Mouse (Mus musculus): Measurements from ENCODE around the gene Ncf2.
"Not testable (repeated sequence)": the region's sequence is repeated elsewhere in the genome, so short reads cannot be mapped to it uniquely, and the experiment has no call there.

Gene Ncf2

GRCm38 (mm10) chr1:152799897-152800296 is at the start of gene Ncf2:
Gene Ncf2 (plus strand): TSS chr1:152800194.
- no peaks in the 10 kb centered on the region for H3K9me3 ChIP-seq (ENCODE audit: low read length)
- H3K36me3 ChIP-seq (ENCODE audit: insufficient read depth, low read length): no peaks in the 10 kb centered on the region
- H3K4me1 ChIP-seq (replicated peaks; ENCODE audit: low read depth, low read length): peaks cover 80% of the 10 kb centered on the region
- no peak for TF ChIP-seq CTCF (conservative IDR thresholded peaks at IDR 0.05; ENCODE audit: low read length)
- no peak for TF ChIP-seq NANOG (IDR thresholded peaks at IDR 0.05; ENCODE audit: borderline replicate concordance, low read length)
- no peak for TF ChIP-seq POU5F1 (IDR thresholded peaks at IDR 0.05; ENCODE audit: borderline replicate concordance, low read length)
- H3K27me3 ChIP-seq (ENCODE audit: insufficient read depth, low read length): no peaks in the 10 kb centered on the region
- no peak within 1 kb of the TSS for H3K4me3 ChIP-seq (replicated peaks; ENCODE audit: low read length)

DNA sequence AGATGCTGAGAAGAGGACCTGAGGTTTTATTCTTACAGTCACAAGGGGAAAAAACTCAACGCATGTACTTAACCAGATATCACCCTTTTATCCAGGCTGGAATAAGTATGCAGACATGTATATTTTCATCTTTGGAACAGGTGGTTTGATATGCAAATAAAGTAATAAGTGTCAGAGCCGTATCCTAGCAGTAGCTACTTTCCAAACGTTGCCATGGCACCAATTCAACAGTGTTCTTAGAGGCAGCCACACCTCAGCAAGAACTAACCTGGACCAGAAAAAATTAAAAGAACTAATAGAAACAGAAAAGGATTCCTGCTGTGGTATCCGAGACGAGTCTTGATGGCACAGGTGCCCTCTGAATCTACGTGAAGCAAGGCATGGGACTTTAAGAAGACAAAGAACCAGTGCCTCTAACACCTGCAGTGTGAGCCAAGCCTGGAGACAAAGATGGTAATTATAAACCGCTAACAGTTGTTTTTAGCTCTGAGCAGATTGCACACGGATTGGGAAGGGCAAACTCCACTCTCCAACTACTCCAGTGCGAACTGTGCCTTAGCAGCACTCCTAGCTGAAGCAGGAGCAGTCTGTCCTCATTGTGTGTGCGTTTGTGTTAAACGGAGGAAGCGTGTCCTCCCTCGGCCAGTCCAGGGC is 49.6 kb upstream of the Ncf2 start, which contains the start of gene Apobec4:
TSS of gene Apobec4 (plus strand) at position 240 of the 654 bp plus-strand sequence.
- TF ChIP-seq POU5F1 (IDR thresholded peaks at IDR 0.05; ENCODE audit: borderline replicate concordance, low read length) (no peak), CTCF (conservative IDR thresholded peaks at IDR 0.05; ENCODE audit: low read length) (no peak), NANOG (IDR thresholded peaks at IDR 0.05; ENCODE audit: borderline replicate concordance, low read length) (no peak)
- H3K4me1 ChIP-seq (replicated peaks; ENCODE audit: low read depth, low read length): no peaks in the 10 kb centered on the region

GRCm38 (mm10) chr1:152761791-152762190 is 38.2 kb upstream of the Ncf2 start:
- TF ChIP-seq POU5F1 (IDR thresholded peaks at IDR 0.05; ENCODE audit: borderline replicate concordance, low read length) (no peak), CTCF (conservative IDR thresholded peaks at IDR 0.05; ENCODE audit: low read length) (no peak)
- no peak overlapping the region for H3K4me3 ChIP-seq (replicated peaks; ENCODE audit: low read length)
- peaks cover 21% of the 10 kb centered on the region for H3K27me3 ChIP-seq (ENCODE audit: insufficient read depth, low read length)
- peaks cover 7% of the 10 kb centered on the region for H3K4me1 ChIP-seq (replicated peaks; ENCODE audit: low read depth, low read length)
- no peaks in the 10 kb centered on the region for H3K9me3 ChIP-seq (ENCODE audit: low read length)
- H3K36me3 ChIP-seq (ENCODE audit: insufficient read depth, low read length): no peaks in the 10 kb centered on the region

More for the DNA sequence above, 49.6 kb upstream of the Ncf2 start, which contains the start of gene Apobec4:
- H3K27me3 ChIP-seq (ENCODE audit: insufficient read depth, low read length): 0 out of 2 replicates have a peak, but pooled peaks cover 4% of the 10 kb centered on the region
- H3K9me3 ChIP-seq (ENCODE audit: low read length): no peaks in the 10 kb centered on the region
- no peaks in the 10 kb centered on the region for H3K36me3 ChIP-seq (ENCODE audit: insufficient read depth, low read length)
- H3K4me3 ChIP-seq (replicated peaks; ENCODE audit: low read length): no peak within 1 kb of the TSS

DNA sequence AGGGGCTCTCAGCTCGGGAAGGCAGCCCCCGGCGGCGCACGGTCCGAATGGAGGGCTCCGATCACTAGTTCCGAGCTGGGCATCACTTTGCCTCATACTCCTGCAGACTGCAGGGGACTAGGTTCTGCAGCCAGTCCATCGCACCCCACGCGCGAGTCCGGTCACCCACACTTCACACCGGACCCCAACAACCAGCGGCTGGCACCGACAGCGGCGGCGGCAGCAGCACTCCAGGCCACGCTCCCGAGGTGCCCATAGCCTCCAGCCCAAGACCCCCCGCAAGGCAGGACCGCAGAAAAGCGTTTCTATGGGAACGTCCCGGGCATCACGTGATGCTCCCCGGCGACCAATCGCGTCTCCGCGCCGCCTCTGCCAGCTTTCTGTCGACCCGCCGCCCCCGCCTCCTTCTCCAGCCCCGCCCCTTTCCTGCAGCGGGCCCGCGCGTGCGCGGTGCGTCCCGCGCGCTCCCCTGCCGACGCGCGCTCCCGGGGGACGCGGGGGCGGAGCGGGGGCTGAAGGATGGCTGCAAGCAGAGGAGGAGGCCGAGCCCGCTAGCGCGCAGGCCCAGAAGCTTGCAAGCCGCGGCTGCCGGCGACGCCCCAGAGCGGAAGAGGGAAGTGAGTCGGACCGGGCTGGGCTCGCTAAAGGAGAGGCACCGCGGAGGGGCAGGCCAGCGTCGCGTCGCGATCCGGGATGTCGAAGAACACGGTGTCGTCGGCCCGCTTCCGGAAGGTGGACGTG is 33.8 kb upstream of the Ncf2 start, which contains the start of the genes Rgl1 and Arpc5:
TSS of gene Rgl1 (minus strand) at position 320 of the 741 bp plus-strand sequence.
TSS of gene Arpc5 (plus strand) at position 511 of the 741 bp plus-strand sequence.
- no peak for TF ChIP-seq CTCF (conservative IDR thresholded peaks at IDR 0.05; ENCODE audit: low read length)
- H3K4me3 ChIP-seq (replicated peaks; ENCODE audit: low read length): peak within 1 kb of the TSS; percentile 98
- H3K27me3 ChIP-seq (ENCODE audit: insufficient read depth, low read length): peaks cover 21% of the 10 kb centered on the region
- peaks cover 29% of the 10 kb centered on the region for H3K36me3 ChIP-seq (ENCODE audit: insufficient read depth, low read length)
- peaks cover 20% of the 10 kb centered on the region for H3K4me1 ChIP-seq (replicated peaks; ENCODE audit: low read depth, low read length)
- no peaks in the 10 kb centered on the region for H3K9me3 ChIP-seq (ENCODE audit: low read length)

DNA sequence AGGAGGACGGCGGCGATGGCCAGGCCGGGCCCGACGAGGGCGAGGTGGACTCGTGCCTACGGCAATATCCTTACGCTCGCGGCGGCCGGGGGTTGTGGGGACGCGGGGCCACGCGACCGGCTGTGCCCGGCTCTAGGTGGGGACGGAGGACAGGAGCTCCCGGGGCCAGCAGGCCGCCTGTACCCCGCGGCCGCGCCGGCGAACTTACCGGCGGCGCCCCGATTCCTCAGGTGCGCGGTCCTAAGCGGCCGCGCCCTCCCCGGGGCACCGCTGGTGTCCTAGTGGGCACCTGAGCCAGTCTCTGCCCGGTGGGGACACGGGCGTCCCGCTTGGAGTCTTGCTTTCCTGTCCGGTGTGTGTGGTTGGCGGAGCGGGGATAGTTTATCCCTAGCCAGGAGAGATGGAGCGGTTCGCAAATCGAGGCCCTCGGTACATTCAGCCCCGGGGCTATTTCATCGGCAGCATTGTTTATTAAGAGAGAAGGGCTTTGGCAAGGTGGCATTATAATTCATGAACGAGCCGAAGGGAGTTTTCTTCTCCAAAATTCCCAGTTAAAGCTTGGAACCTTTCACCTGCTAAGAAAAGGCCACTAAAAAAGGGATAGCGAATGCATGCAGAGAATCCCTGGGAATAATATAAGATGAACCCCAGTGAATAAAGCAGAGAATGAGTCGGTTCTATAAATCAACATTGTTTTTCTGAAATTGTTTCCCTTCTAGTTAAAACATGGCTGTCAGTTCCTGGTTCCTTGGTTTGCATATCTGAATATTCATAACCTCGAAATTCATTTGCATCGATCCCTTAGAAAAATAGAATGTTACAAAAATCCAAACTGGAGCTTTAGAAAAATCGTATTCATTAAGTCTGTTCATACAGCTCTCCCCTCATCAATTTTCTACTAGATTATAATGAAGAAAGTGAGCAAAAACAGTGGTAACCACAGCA is 32.9 kb upstream of the Ncf2 start:
- TF ChIP-seq POU5F1 (IDR thresholded peaks at IDR 0.05; ENCODE audit: borderline replicate concordance, low read length): no peak
- TF ChIP-seq NANOG (IDR thresholded peaks at IDR 0.05; ENCODE audit: borderline replicate concordance, low read length): no peak
- no peak for TF ChIP-seq CTCF (conservative IDR thresholded peaks at IDR 0.05; ENCODE audit: low read length)
- Histone ChIP-seq H3K4me1 (replicated peaks; ENCODE audit: low read depth, low read length) (peaks cover 20% of the 10 kb centered on the region), H3K27me3 (ENCODE audit: insufficient read depth, low read length) (peaks cover 21% of the 10 kb centered on the region), H3K9me3 (ENCODE audit: low read length) (no peaks in the 10 kb centered on the region), H3K36me3 (ENCODE audit: insufficient read depth, low read length) (peaks cover 36% of the 10 kb centered on the region), H3K4me3 (replicated peaks; ENCODE audit: low read length) (peak overlapping the region; percentile 98)

DNA sequence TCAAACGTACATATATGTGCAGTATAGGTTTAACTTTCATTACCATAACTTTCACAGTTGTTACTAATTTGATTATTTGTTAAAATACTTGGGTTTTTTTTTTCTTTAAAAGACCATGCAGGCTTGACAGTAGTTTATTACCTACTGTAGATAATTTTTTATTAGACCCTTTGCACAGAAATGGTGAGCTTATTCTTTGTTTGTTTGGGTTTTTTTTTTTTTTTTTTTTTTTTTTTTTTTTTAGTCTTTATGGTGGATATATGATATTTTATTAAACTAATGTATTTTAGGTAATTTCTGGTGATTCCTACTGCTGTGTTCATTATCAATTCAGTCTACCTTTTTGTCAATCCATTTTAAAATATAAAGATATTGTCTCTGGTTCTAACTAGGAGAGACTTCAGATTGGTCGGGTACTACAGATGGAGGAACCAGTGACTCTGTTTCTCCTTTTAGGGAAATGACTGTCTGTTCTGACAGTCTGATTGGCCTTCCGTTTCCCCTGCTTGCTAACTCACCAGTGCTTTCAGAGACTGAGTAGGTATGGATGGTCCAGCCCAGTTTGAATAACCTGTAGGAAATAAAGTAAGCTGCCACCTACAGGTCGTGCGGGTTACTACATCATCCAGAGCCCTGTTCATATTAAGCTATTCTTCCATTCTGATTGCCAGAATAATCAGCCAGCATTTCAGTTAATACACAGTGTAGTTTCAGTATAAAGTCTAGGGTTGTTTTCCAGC is 32.1 kb upstream of the Ncf2 start:
- Histone ChIP-seq H3K4me3 (replicated peaks; ENCODE audit: low read length) (no peak overlapping the region), H3K9me3 (ENCODE audit: low read length) (no peaks in the 10 kb centered on the region), H3K27me3 (ENCODE audit: insufficient read depth, low read length) (peaks cover 21% of the 10 kb centered on the region), H3K36me3 (ENCODE audit: insufficient read depth, low read length) (peaks cover 45% of the 10 kb centered on the region), H3K4me1 (replicated peaks; ENCODE audit: low read depth, low read length) (peaks cover 20% of the 10 kb centered on the region)
- TF ChIP-seq POU5F1 (IDR thresholded peaks at IDR 0.05; ENCODE audit: borderline replicate concordance, low read length) (no peak), CTCF (conservative IDR thresholded peaks at IDR 0.05; ENCODE audit: low read length) (peak; percentile 93)

DNA sequence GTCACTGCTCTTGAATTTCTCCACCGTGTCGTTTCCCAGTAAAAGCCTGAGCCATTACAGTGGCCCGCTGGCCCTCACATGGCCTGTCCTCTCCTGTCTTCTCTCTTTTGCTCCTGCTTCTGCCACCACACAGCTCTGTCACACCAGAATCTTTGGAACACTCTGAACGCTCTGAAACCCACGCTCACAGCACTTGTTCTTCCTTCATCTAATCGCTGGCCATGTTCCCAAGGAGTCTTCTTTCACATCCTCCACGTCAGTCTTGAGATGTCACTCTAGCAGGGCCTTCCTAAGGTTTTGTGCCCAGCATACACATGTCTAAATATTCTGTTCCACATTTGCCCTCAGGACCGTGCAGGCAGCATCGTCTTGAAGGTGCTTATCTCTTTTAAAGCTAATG is 29.0 kb upstream of the Ncf2 start:
- TF ChIP-seq NANOG (IDR thresholded peaks at IDR 0.05; ENCODE audit: borderline replicate concordance, low read length): no peak
- no peak for TF ChIP-seq POU5F1 (IDR thresholded peaks at IDR 0.05; ENCODE audit: borderline replicate concordance, low read length)
- no peak for TF ChIP-seq CTCF (conservative IDR thresholded peaks at IDR 0.05; ENCODE audit: low read length)
- Histone ChIP-seq H3K27me3 (ENCODE audit: insufficient read depth, low read length) (peaks cover under 1% of the 10 kb centered on the region; the same call in 1 of the 2 replicates), H3K4me3 (replicated peaks; ENCODE audit: low read length) (no peak overlapping the region), H3K9me3 (ENCODE audit: low read length) (no peaks in the 10 kb centered on the region), H3K36me3 (ENCODE audit: insufficient read depth, low read length) (peaks cover 76% of the 10 kb centered on the region), H3K4me1 (replicated peaks; ENCODE audit: low read depth, low read length) (peaks cover 13% of the 10 kb centered on the region)

- Histone ChIP-seq H3K36me3 (ENCODE audit: insufficient read depth, low read length) (peaks cover 72% of the 10 kb centered on the region), H3K4me1 (replicated peaks; ENCODE audit: low read depth, low read length) (peaks cover 16% of the 10 kb centered on the region)
- H3K27me3 ChIP-seq (ENCODE audit: insufficient read depth, low read length); H3K9me3 ChIP-seq (ENCODE audit: low read length); H3K4me3 ChIP-seq (replicated peaks; ENCODE audit: low read length): not testable (repeated sequence)
Measured at GRCm38 (mm10) chr1:152774601-152775000, 25.4 kb upstream of the Ncf2 start.

Measured in E14TG2a.4 (cell line).